Mouse (Mus musculus) cerebellum, postnatal 25 days (tissue): ENCODE measurements around the gene C1qa.
A peak's percentile ranks its signal among the peaks of the same experiment; 100 is the strongest.

Experiments used
- DNase-seq, 2 experiments: peaks; one replicate each; pipeline ENCODE4 v3.0.0; 2021; ENCODE audit warnings: mixed read lengths in 2 of 2

Gene C1qa

GRCm38 (mm10) chr4:136898084-136898598, 462 bp downstream of the C1qa start:
- no peak for DNase-seq

- DNase-seq = no peak
These were observed 2.1 kb downstream of the C1qa start for GRCm38 (mm10) chr4:136896461-136896860.

GRCm38 (mm10) chr4:136895861-136896260, 2.7 kb downstream of the C1qa start:
- no peak for DNase-seq

GRCm38 (mm10) chr4:136894821-136895220, 3.8 kb downstream of the C1qa start:
- DNase-seq = no peak

GRCm38 (mm10) chr4:136893691-136894543, 4.7 kb downstream of the C1qa start:
- DNase-seq = peak; percentile 74 to 82

GRCm38 (mm10) chr4:136892811-136893210, 5.8 kb downstream of the C1qa start, which contains the start of gene C1qc:
Gene C1qc (minus strand): TSS chr4:136893065.
- no peak for DNase-seq

GRCm38 (mm10) chr4:136892371-136892770, 6.2 kb downstream of the C1qa start:
- no peak for DNase-seq

- no peak for DNase-seq
These were observed 7.5 kb downstream of the C1qa start for GRCm38 (mm10) chr4:136891115-136891514.

- DNase-seq = no peak
These were observed 8.6 kb downstream of the C1qa start for GRCm38 (mm10) chr4:136889981-136890380.

- DNase-seq = no peak
These were observed 10.9 kb downstream of the C1qa start for GRCm38 (mm10) chr4:136887714-136888113.

- DNase-seq = no peak
These were observed 12.5 kb downstream of the C1qa start, which contains the start of gene C1qb for GRCm38 (mm10) chr4:136886101-136886500. Gene C1qb (minus strand): TSS chr4:136886187.

- DNase-seq = peak; percentile 33 to 61
These were observed 20.0 kb downstream of the C1qa start for GRCm38 (mm10) chr4:136878601-136879000.

- no peak for DNase-seq
These were observed 20.4 kb downstream of the C1qa start for GRCm38 (mm10) chr4:136878171-136878570.

- DNase-seq = peak; percentile 66 to 80
These were observed 21.6 kb downstream of the C1qa start for GRCm38 (mm10) chr4:136876971-136877370.

- no peak for DNase-seq
These were observed 23.6 kb downstream of the C1qa start for GRCm38 (mm10) chr4:136875012-136875411.

GRCm38 (mm10) chr4:136868371-136868770, 30.2 kb downstream of the C1qa start:
- no peak for DNase-seq

GRCm38 (mm10) chr4:136867690-136868345, 30.8 kb downstream of the C1qa start:
- DNase-seq = peak; percentile 57 to 70

- DNase-seq = no peak
These were observed 33.1 kb downstream of the C1qa start for GRCm38 (mm10) chr4:136865531-136865930.

- DNase-seq = no peak
These were observed 33.7 kb downstream of the C1qa start for GRCm38 (mm10) chr4:136864751-136865470.

GRCm38 (mm10) chr4:136863517-136863916, 35.1 kb downstream of the C1qa start:
- no peak for DNase-seq

GRCm38 (mm10) chr4:136862411-136862810, 36.2 kb downstream of the C1qa start:
- DNase-seq = no peak

- no peak for DNase-seq
These were observed 36.8 kb downstream of the C1qa start for GRCm38 (mm10) chr4:136861806-136862205.

GRCm38 (mm10) chr4:136860022-136860421, 38.6 kb downstream of the C1qa start:
- no peak for DNase-seq
